Mouse (Mus musculus): ENCODE results near the gene Dlg2. TPM values are rescaled to one million over a fixed set of nuclear protein-coding genes. Genes with fewer than 3 reads are reported as not detected.

The Dlg2 gene
- polyA plus RNA-seq, 1 experiment from 2014 or later, result 28.3 TPM

DNA sequence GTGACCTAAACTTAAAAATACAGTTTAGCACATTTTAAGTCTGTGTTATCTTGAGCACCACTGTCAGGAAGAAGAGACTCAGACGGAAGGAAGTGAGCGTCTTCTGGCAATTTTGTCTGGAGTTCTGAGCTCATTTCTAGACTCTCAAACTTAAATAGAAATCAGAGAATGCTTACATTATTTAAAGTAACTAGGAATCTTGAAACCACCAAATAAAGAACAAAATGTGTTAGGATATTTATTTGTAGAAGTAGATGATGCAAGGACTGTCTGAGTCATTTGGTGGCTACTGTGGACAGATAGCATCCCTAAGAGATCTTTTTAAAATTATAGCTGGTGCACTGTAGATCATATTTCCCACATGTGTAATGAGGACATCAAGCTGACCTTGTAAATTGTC is 1557.8 kb downstream of the Dlg2 start:
- no peaks in the 10 kb centered on the region for H3K36me3 ChIP-seq (ENCODE audit: control insufficient read depth, insufficient read depth, low read length)
- no peak overlapping the region for H3K27ac ChIP-seq (ENCODE audit: low read depth, low read length)
- H3K9me3 ChIP-seq (ENCODE audit: control insufficient read depth, low read length), result no peaks in the 10 kb centered on the region
- no peak overlapping the region for H3K4me2 ChIP-seq (ENCODE audit: low read length)
- no peak overlapping the region for H3K4me3 ChIP-seq (ENCODE audit: low read length)
- 97% methylated on average over 2 of the region's 2 CpGs for WGBS
- H3K4me1 ChIP-seq (ENCODE audit: control insufficient read depth, insufficient read depth, low read depth, low read length), result no peaks in the 10 kb centered on the region
- H3K9ac ChIP-seq (ENCODE audit: low read depth, low read length), result no peak overlapping the region
- H3K27me3 ChIP-seq (replicated peaks; ENCODE audit: control insufficient read depth, insufficient read depth, low read length), result no peaks in the 10 kb centered on the region
- ATAC-seq, result no peak

DNA sequence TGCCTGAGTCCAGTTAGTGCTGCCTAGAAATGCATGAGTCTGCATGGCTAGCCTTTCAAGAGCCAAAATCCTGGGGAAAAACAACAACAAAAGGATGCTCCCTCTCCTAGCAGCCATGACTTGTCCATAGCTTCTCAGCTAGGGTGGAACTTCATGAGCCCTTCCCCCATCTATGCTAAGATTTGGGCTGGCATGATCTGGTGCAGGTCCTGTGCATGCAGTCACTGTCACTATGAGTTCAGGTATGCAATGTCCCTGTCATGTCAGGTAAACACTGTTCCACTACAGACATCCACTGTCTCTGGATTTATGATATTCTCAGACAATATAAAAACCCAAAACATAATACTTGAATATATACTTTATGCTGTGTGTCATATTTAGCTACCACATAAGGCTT is 1563.7 kb downstream of the Dlg2 start:
- Histone ChIP-seq H3K4me2 (ENCODE audit: low read length) (no peak overlapping the region), H3K4me1 (ENCODE audit: control insufficient read depth, insufficient read depth, low read depth, low read length) (no peaks in the 10 kb centered on the region), H3K9ac (ENCODE audit: low read depth, low read length) (no peak overlapping the region), H3K9me3 (ENCODE audit: control insufficient read depth, low read length) (no peaks in the 10 kb centered on the region), H3K27me3 (replicated peaks; ENCODE audit: control insufficient read depth, insufficient read depth, low read length) (no peaks in the 10 kb centered on the region), H3K36me3 (ENCODE audit: control insufficient read depth, insufficient read depth, low read length) (no peaks in the 10 kb centered on the region), H3K4me3 (ENCODE audit: low read length) (no peak overlapping the region), H3K27ac (ENCODE audit: low read depth, low read length) (no peak overlapping the region)
- ATAC-seq, result no peak

DNA sequence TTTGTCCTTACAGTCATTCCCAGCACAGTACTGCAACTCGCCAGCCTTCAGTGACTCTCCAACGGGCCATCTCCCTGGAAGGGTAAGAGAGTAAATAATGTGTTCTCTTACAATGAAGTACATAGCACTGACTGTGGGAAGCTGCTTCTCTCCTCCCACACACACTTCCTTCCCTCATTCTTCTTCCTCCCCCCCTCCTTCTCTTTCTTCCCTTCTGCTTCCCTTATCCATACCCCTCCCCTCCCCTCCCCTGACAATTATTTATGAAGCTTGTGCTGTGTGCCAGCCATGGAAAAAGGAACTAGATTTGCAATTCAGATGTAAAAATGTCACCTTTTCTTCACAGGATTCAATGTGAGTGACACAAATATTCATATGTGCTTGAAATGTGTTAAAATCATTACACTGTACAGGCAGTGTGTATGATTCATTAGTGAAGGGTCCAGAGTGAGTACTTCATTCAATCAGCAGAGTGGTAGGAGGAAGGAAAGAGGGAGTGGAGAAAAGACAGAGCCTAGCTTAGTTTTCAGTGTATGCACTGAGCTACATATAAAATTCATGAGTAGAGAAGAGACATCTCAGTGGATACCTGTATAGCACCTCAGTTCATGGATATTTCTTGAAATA is 1564.4 kb downstream of the Dlg2 start:
- WGBS, result 47% methylated on average over 2 of the region's 2 CpGs
- Histone ChIP-seq H3K36me3 (ENCODE audit: control insufficient read depth, insufficient read depth, low read length) (no peaks in the 10 kb centered on the region), H3K4me3 (ENCODE audit: low read length) (no peak overlapping the region), H3K4me2 (ENCODE audit: low read length) (no peak overlapping the region), H3K27me3 (replicated peaks; ENCODE audit: control insufficient read depth, insufficient read depth, low read length) (no peaks in the 10 kb centered on the region), H3K4me1 (ENCODE audit: control insufficient read depth, insufficient read depth, low read depth, low read length) (no peaks in the 10 kb centered on the region), H3K9ac (ENCODE audit: low read depth, low read length) (no peak overlapping the region), H3K27ac (ENCODE audit: low read depth, low read length) (no peak overlapping the region), H3K9me3 (ENCODE audit: control insufficient read depth, low read length) (no peaks in the 10 kb centered on the region)
- peak; percentile 50; the same call in 1 of the 2 replicates for ATAC-seq

DNA sequence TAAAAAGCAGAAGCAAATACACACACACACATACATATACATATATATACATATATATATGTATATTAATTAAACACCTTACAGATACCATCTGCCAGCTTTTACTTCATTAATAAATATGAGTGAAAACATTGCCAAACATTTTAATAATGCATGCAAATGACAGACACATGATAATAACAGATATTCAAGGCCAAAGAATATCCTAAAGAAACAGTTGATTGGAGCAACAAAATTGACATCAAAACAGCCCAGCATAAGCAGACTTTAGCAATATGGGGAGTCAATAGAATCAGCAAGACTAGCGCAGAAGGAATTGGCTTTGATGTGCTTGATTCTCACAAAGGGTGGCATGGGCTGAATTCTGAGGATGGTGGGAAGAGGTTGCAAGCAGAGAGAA is 1568.5 kb downstream of the Dlg2 start:
- Histone ChIP-seq H3K27ac (ENCODE audit: low read depth, low read length) (no peak overlapping the region), H3K36me3 (ENCODE audit: control insufficient read depth, insufficient read depth, low read length) (no peaks in the 10 kb centered on the region), H3K9me3 (ENCODE audit: control insufficient read depth, low read length) (no peaks in the 10 kb centered on the region), H3K27me3 (replicated peaks; ENCODE audit: control insufficient read depth, insufficient read depth, low read length) (no peaks in the 10 kb centered on the region), H3K4me2 (ENCODE audit: low read length) (no peak overlapping the region), H3K4me1 (ENCODE audit: control insufficient read depth, insufficient read depth, low read depth, low read length) (no peaks in the 10 kb centered on the region), H3K9ac (ENCODE audit: low read depth, low read length) (no peak overlapping the region), H3K4me3 (ENCODE audit: low read length) (no peak overlapping the region)
- WGBS, result 91% methylated on average over 1 of the region's 1 CpGs
- ATAC-seq, result no peak

DNA sequence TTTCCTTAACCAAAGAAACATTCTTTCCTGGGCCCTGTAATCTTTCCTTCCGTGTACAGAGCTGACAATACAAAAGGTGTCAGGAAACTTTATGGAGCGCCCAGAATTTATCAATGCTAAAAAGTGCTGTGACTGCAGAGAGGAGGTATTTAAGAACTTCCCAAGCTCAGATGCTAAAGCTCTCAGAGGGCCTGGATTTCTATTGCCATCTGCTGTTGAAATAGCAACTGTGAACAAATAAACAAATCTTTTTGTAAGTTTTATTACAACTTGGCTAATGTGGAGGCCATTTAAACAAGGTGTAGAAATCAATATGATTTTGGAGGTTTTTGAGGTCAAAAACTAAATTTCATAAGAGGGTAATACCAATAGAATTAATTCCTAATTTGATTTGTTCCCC is 1570.8 kb downstream of the Dlg2 start:
- Histone ChIP-seq H3K9me3 (ENCODE audit: control insufficient read depth, low read length) (no peaks in the 10 kb centered on the region), H3K27ac (ENCODE audit: low read depth, low read length) (no peak overlapping the region), H3K27me3 (replicated peaks; ENCODE audit: control insufficient read depth, insufficient read depth, low read length) (no peaks in the 10 kb centered on the region), H3K36me3 (ENCODE audit: control insufficient read depth, insufficient read depth, low read length) (no peaks in the 10 kb centered on the region), H3K4me2 (ENCODE audit: low read length) (no peak overlapping the region), H3K4me3 (ENCODE audit: low read length) (no peak overlapping the region), H3K4me1 (ENCODE audit: control insufficient read depth, insufficient read depth, low read depth, low read length) (no peaks in the 10 kb centered on the region), H3K9ac (ENCODE audit: low read depth, low read length) (no peak overlapping the region)
- 49% methylated on average over 2 of the region's 2 CpGs for WGBS
- ATAC-seq, result no peak

DNA sequence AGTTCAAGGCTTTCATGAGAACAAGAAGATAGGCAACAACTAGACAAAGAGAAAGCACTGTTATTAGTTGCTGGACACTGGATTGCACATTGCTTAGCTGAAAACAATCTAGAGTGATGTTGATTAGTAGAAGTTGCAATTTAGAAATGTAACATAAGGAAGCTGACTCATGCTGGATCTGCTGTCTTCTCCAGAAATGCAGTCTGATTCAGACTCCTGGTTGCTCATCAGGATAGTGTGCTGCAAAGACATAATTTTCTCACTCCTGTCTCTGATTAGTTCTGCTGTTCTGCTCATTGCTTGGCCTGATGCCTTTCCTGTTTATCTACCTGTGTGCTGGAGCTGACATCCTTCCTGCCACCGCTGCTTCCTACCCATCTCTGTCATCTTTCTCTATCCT is 1572.4 kb downstream of the Dlg2 start:
- Histone ChIP-seq H3K4me1 (ENCODE audit: control insufficient read depth, insufficient read depth, low read depth, low read length) (no peaks in the 10 kb centered on the region), H3K36me3 (ENCODE audit: control insufficient read depth, insufficient read depth, low read length) (no peaks in the 10 kb centered on the region), H3K27me3 (replicated peaks; ENCODE audit: control insufficient read depth, insufficient read depth, low read length) (no peaks in the 10 kb centered on the region), H3K4me3 (ENCODE audit: low read length) (no peak overlapping the region), H3K9me3 (ENCODE audit: control insufficient read depth, low read length) (no peaks in the 10 kb centered on the region), H3K9ac (ENCODE audit: low read depth, low read length) (no peak overlapping the region), H3K4me2 (ENCODE audit: low read length) (no peak overlapping the region), H3K27ac (ENCODE audit: low read depth, low read length) (no peak overlapping the region)
- no peak for ATAC-seq
- 89% methylated on average over 1 of the region's 1 CpGs for WGBS

DNA sequence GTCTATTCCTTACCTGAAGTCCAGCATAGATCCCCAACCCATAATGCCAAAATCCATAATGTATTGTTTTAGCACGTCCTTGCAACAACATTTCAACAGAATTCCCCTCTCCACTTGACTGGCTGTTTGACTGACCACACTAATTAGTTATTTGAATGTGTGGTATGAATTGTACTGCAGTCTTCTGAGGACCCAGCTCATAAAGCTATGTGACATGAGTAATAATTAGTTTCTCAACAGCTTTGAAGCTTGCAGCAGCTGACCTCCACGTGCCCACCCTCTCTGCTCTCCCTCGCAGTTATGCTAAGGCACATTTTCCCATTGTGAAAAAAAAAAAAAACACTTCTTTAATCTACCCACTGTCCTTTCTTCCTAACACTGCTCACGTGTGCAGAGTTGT is 1590.4 kb downstream of the Dlg2 start:
- H3K9me3 ChIP-seq (ENCODE audit: control insufficient read depth, low read length), result no peaks in the 10 kb centered on the region
- no peaks in the 10 kb centered on the region for H3K36me3 ChIP-seq (ENCODE audit: control insufficient read depth, insufficient read depth, low read length)
- H3K27me3 ChIP-seq (replicated peaks; ENCODE audit: control insufficient read depth, insufficient read depth, low read length), result no peaks in the 10 kb centered on the region
- no peak overlapping the region for H3K9ac ChIP-seq (ENCODE audit: low read depth, low read length)
- 0 out of 2 replicates have a peak, but pooled peaks have one; percentile 48 for ATAC-seq
- H3K4me2 ChIP-seq (ENCODE audit: low read length), result no peak overlapping the region
- no peak overlapping the region for H3K27ac ChIP-seq (ENCODE audit: low read depth, low read length)
- H3K4me1 ChIP-seq (ENCODE audit: control insufficient read depth, insufficient read depth, low read depth, low read length), result no peaks in the 10 kb centered on the region
- H3K4me3 ChIP-seq (ENCODE audit: low read length), result no peak overlapping the region
- WGBS, result 52% methylated on average over 4 of the region's 4 CpGs

DNA sequence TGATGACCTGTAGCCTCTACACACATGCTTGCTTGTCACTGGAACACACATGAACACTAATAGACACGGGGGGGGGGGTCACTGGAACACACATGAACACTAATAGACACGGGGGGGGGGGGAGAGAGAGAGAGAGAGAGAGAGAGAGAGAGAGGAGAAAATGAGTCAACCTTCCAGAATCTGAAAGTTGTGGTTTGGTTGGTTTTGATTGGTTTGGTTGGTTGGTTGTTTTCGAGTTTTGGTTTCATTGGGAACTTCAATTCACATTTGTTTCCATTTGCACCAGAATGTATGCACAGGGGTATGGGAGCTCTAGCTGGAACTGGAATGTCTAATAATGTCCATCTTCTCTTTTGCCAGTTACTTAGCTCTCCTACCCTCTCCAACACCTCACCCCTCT is 1611.0 kb downstream of the Dlg2 start:
- Histone ChIP-seq H3K27ac (ENCODE audit: low read depth, low read length) (no peak overlapping the region), H3K4me3 (ENCODE audit: low read length) (no peak overlapping the region), H3K9ac (ENCODE audit: low read depth, low read length) (no peak overlapping the region), H3K9me3 (ENCODE audit: control insufficient read depth, low read length) (no peaks in the 10 kb centered on the region), H3K27me3 (replicated peaks; ENCODE audit: control insufficient read depth, insufficient read depth, low read length) (no peaks in the 10 kb centered on the region), H3K4me1 (ENCODE audit: control insufficient read depth, insufficient read depth, low read depth, low read length) (no peaks in the 10 kb centered on the region), H3K4me2 (ENCODE audit: low read length) (no peak overlapping the region), H3K36me3 (ENCODE audit: control insufficient read depth, insufficient read depth, low read length) (no peaks in the 10 kb centered on the region)
- no peak for ATAC-seq
- 64% methylated on average over 3 of the region's 3 CpGs for WGBS

DNA sequence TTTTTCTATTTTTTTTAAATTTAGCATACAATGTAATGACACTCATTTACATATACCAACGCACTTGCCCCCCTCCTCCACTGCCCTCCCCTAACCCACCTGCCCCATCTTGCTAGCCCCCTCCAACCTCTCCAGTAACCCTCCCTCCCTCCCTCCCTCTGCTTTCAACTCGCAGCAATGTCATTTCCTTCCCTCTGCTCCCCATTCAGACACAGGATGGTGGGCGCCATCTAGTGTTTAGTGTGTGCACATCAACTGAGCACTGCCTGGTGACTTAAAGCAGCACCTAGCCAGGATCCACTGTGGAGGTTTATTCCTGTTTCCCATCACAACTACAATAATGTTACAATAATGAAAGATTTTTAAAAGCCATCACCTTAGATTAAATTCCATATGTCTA is 1617.4 kb downstream of the Dlg2 start:
- no peaks in the 10 kb centered on the region for H3K27me3 ChIP-seq (replicated peaks; ENCODE audit: control insufficient read depth, insufficient read depth, low read length)
- no peak overlapping the region for H3K4me3 ChIP-seq (ENCODE audit: low read length)
- H3K4me1 ChIP-seq (ENCODE audit: control insufficient read depth, insufficient read depth, low read depth, low read length), result no peaks in the 10 kb centered on the region
- no peaks in the 10 kb centered on the region for H3K36me3 ChIP-seq (ENCODE audit: control insufficient read depth, insufficient read depth, low read length)
- no peak overlapping the region for H3K9ac ChIP-seq (ENCODE audit: low read depth, low read length)
- WGBS, result 0% methylated on average over 3 of the region's 3 CpGs
- H3K9me3 ChIP-seq (ENCODE audit: control insufficient read depth, low read length), result no peaks in the 10 kb centered on the region
- no peak overlapping the region for H3K27ac ChIP-seq (ENCODE audit: low read depth, low read length)
- ATAC-seq, result peak; percentile 83
- H3K4me2 ChIP-seq (ENCODE audit: low read length), result no peak overlapping the region

DNA sequence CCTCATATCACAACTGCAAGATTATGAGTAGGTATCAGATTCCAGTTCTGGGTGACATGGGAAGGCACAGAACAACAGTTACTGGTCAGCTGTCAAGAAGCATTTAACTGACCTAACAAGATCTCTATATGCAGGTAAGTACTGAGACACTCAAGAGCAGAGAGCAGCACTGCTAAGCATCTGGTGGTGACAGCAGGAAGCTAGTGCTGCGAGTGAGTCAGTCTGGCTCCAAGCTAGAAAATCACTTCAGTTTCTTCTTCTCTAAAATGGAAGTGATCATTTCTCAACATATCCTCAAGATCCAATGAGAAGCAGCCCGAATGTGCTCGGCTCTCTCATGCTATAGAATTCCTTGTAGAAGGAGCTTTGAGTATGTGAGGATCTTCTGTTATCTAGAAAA is 1618.7 kb downstream of the Dlg2 start:
- 71% methylated on average over 3 of the region's 3 CpGs for WGBS
- H3K36me3 ChIP-seq (ENCODE audit: control insufficient read depth, insufficient read depth, low read length), result no peaks in the 10 kb centered on the region
- no peak for ATAC-seq

More for the DNA sequence above, 1618.7 kb downstream of the Dlg2 start:
- H3K4me1 ChIP-seq (ENCODE audit: control insufficient read depth, insufficient read depth, low read depth, low read length), result no peaks in the 10 kb centered on the region
- no peaks in the 10 kb centered on the region for H3K27me3 ChIP-seq (replicated peaks; ENCODE audit: control insufficient read depth, insufficient read depth, low read length)
- H3K9me3 ChIP-seq (ENCODE audit: control insufficient read depth, low read length), result no peaks in the 10 kb centered on the region
- no peak overlapping the region for H3K4me2 ChIP-seq (ENCODE audit: low read length)
- H3K4me3 ChIP-seq (ENCODE audit: low read length), result no peak overlapping the region
- H3K9ac ChIP-seq (ENCODE audit: low read depth, low read length), result no peak overlapping the region
- H3K27ac ChIP-seq (ENCODE audit: low read depth, low read length), result no peak overlapping the region
